Comparison of ENCODE assay signal across 9 mouse cellular contexts in the genomic region with DNA sequence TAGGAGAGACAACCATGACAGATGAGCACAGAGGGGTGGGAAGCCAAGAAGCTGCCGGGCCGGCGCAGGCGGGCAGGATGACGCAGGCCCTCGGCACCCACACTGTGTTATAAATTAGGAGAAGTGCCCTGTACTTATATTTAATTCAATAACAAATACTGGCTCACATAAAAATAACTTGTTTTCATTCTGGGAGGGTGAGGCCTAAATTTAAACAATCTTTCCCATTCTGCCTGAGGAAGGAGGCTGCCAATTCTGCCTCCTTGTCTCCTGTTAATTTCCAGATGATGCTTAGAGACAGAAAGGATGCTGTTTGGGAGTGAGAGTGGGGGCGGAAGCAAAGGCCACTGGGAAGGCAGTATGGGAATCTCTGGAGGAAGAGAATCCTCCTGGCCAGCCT.
DNase-seq lines count a peak whose midpoint lies in the region.
"Had no signal": no experiment of that assay in that cellular context is flagged by ENCODE, and none has a peak within 500 bp of the region (broad histone marks: within the 10 kb centered on the region; RNA-seq: fewer than 3 reads in every experiment).

No protein-coding gene starts in this region.

- intact Hi-C loops in left cerebral cortex, postnatal 4 days (cut with DNase I): no loop called here

- DNase-seq in left cerebral cortex, adult 11 months (ENCODE audit: low spot score): peak; percentile 42
- no peak for DNase-seq in left cerebral cortex, postnatal 4 days
- peak; percentile 31 to 42 for DNase-seq in frontal cortex, postnatal 14 days (ENCODE audit: low spot score in 2 of 2)
- DNase-seq in left cerebral cortex, adult 18-20 months (ENCODE audit: low spot score in 2 of 2): peak; percentile 61 to 66
- peak; percentile 47 for DNase-seq in right cerebral cortex, postnatal 14 days
- no peak for DNase-seq in embryo, embryonic 11 days
- DNase-seq in cerebellum, adult 9-10 months: no peak
- DNase-seq: kidney, postnatal 4 days; lung, postnatal 10 days had no signal

Comparison
In these comparisons a context has a peak if more than half of its experiments do, and no peak if none do; other contexts are left out.
1. DNase-seq: peak in left cerebral cortex, adult 11 months (single experiment), frontal cortex, postnatal 14 days (2 of 2), left cerebral cortex, adult 18-20 months (2 of 2) and right cerebral cortex, postnatal 14 days (single experiment); none in left cerebral cortex, postnatal 4 days (single experiment), embryo, embryonic 11 days (single experiment) and cerebellum, adult 9-10 months (single experiment).